Mouse (Mus musculus) heart, postnatal 10 days (tissue): ENCODE results near the gene Smarca2. TPM values are rescaled to one million over a fixed set of nuclear protein-coding genes. Genes with fewer than 3 reads are reported as not detected.
A peak's percentile ranks its signal among the peaks of the same experiment; 100 is the strongest.

Experiments used
- DNase-seq, 2 experiments: peaks; one replicate each; pipeline ENCODE4 v3.0.0; 2021
- intact Hi-C: fragments of 180-260 bp; cut with DNase I; formaldehyde crosslinking; loops from one replicate; pipeline ENCODE4 v1.15.1; 2025
- total RNA-seq, 2 experiments: library from RNA; stranded (reverse); gene quantifications; 2 replicates each; pipeline ENCODE4 v1.2.3; 2021

Gene Smarca2
- total RNA-seq, 2 experiments from 2014 or later: 69.6 to 70.0 TPM

DNA sequence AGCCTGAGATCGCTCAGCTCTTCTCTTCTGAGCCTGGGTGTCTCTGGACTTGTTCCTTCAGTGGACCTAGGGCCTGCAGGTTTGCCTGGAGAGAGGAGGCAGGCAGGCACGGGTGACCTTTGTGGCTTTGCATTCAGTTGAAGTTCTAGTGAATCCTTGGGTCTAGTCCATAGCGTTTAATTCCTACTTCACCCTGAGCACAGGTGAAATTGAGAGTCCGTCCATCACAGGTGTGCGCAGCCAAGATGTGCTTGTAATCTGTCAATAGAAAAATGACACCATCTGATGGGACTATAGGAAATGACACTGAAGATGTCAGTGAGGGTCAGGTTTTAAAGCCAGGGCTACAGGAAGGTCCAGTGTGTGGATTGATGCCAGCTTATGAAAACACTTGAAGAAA, 164.0 kb downstream of the Smarca2 start:
- intact Hi-C loops: no loop called here
- no peak for DNase-seq

- intact Hi-C loops: no loop called here
- no peak for DNase-seq
Observed at GRCm38 (mm10) chr19:26769609-26770500, 165.0 kb downstream of the Smarca2 start.

DNA sequence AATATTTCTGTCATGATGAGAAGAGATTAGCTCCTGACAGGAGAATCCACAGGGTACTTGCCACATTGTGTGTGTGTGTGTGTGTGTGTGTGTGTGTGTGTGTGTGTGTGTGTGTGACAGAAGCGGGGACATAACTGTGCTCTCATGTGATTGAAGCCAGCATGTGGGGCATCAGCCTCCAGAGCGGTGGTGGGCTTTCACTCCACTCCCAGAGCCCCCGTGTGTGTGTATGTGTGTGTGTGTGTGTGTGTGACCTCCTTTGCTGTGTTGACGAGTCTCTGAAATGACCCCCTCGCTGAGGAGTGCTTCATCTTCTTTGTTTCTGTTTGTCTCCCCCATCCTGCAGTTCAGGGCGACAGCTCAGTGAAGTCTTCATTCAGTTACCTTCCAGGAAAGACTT, 165.7 kb downstream of the Smarca2 start:
- intact Hi-C loops: no loop called here
- DNase-seq: no peak

GRCm38 (mm10) chr19:26772051-26772583, 167.3 kb downstream of the Smarca2 start:
- no peak for DNase-seq
- intact Hi-C loops: no loop called here

- intact Hi-C loops: no loop called here
- no peak for DNase-seq
Observed at GRCm38 (mm10) chr19:26776066-26777025, 171.5 kb downstream of the Smarca2 start.

GRCm38 (mm10) chr19:26778199-26778598, 173.3 kb downstream of the Smarca2 start:
- intact Hi-C loops: no loop called here

GRCm38 (mm10) chr19:26781209-26781608, 176.4 kb downstream of the Smarca2 start:
- intact Hi-C loops: no loop called here
- no peak for DNase-seq

More at GRCm38 (mm10) chr19:26778199-26778598, 173.3 kb downstream of the Smarca2 start:
- no peak for DNase-seq

- no peak for DNase-seq
- intact Hi-C loops: no loop called here
Observed at GRCm38 (mm10) chr19:26788446-26788845, 183.6 kb downstream of the Smarca2 start.

GRCm38 (mm10) chr19:26790386-26791346, 185.8 kb downstream of the Smarca2 start:
- DNase-seq: no peak
- intact Hi-C loops: no loop called here

GRCm38 (mm10) chr19:26794315-26794714, 189.5 kb downstream of the Smarca2 start:
- intact Hi-C loops: no loop called here

DNA sequence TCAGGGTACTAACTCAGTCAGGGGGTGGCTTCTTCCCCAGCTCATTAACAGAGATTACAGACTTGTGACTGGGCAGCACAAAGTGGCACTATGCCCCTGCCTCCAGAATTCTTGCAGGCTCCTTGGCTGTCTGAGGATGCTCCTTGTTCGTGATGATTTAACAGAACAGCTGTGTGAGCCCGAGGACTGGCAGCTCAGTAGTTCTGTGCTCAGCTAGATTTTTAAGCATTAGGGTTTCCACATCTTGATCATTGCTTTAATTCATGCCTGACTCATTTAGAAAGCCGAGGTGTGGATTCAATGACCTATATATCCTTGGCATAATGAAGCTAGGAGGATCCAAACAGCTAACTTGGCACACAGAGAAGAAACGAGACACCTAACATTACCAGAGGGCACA, 191.2 kb downstream of the Smarca2 start:
- no peak for DNase-seq
- intact Hi-C loops: no loop called here

More at GRCm38 (mm10) chr19:26794315-26794714, 189.5 kb downstream of the Smarca2 start:
- no peak for DNase-seq

DNA sequence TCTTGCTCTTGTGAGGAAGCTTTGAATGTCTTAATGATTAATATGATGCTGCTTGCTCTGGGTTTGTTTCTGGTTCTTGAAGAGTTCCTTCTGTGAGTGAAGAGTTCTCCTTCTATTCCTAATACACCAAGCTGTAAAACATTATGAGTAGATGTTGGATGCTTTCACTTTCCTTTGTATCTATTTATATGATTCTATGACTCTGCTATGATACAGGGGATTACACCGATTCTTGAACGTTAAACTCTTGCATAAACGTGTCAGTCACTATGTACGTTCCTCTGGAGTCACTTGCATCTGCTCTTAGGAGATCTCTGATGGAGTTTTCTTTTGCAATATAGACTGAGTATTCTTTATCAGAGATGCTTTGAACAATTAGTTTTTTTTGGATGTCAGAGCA, 199.6 kb downstream of the Smarca2 start:
- no peak for DNase-seq
- intact Hi-C loops: no loop called here

GRCm38 (mm10) chr19:26814629-26815028, 209.8 kb downstream of the Smarca2 start:
- peak; percentile 50 to 56 for DNase-seq

DNA sequence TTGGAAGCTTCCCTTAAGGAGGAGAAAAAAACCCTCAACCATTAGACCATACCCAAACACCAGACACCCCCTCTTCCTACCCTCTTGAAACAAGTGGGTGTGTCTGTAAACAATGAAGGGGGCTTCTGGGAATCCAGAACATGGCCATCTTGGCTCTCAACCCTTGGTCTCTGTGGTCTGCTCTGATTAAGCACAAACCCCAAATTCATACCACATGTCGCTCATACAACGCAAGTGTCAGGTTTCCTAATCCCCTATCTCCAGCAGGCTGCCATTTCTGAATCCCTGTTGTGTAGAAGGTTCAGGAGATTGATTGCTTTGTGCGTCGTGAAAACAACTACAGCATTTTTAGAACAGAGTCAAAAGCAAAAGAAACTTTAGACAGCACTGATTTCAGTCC, 213.1 kb downstream of the Smarca2 start:
- DNase-seq: no peak
- intact Hi-C loops: no loop called here

More at GRCm38 (mm10) chr19:26814629-26815028, 209.8 kb downstream of the Smarca2 start:
- intact Hi-C loops: loop anchor here (5.0 kb wide), 1 partner anchor 613 kb away; the partner anchor contains the start of gene Pum3
